Mouse (Mus musculus): ENCODE results near the gene Nsdhl. TPM values are rescaled to one million over a fixed set of nuclear protein-coding genes. Genes with fewer than 3 reads are reported as not detected.

Gene Nsdhl
- 20.5 and 21.5 TPM in 2 replicates for polyA plus RNA-seq (2015; fragmentation: Nextera tagmentation; extraction: Ambion mirVana)

DNA sequence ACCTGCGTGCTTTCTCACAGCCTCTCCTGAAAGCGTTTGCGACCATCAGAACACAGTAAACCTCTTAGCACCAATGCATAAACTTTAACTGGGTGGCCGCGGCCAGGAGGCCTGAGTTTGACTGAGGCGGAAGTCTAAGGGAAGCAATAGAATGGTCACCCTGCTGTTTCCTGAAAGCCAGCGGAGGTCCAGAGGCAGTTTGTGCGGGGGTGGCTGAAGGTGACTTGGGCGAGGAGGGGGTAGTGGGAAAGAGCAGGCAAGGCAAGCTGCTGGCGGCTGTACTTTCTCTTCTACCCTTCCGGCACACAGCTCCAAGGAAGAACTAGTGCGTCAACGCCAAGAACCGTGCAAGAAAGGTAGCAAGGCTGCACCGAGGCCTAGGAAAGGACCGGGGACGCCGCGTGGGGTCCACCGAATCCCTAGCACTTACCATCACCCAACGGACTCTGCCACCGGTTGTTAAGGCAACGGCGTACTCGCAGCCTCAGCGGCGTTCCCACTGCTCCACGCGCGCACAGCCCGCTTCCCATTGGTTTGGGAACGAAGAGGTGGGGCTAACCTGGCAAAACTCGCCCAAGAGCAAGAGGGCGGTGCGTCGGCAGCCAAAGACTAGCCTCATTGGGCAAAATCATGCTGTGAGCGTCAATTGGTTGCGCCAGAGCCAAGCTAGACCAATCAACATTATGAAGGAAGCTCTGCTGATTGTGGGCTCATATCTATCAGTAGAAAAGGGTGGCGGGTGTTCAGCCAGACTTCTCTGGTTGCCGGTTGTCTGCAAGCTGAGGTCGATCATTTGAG lies at the start of gene Nsdhl, which contains the start of gene Cetn2:
Gene Nsdhl, plus strand, starts transcription at position 674 of the 798 bp plus-strand sequence.
Gene Cetn2, minus strand, starts transcription at position 528 of the 798 bp plus-strand sequence.
- no peaks in the 10 kb centered on the region for H3K9me3 ChIP-seq (replicated peaks)
- peak within 1 kb of the TSS; percentile 56 for H3K4me2 ChIP-seq (replicated peaks)
- H3K9ac ChIP-seq = peak within 1 kb of the TSS; percentile 35
- H3K4me3 ChIP-seq (replicated peaks) = peak within 1 kb of the TSS; percentile 61
- WGBS = 8% methylated on average over 41 of the region's 41 CpGs
- H3K27me3 ChIP-seq = no peaks in the 10 kb centered on the region
- H3K36me3 ChIP-seq = no peaks in the 10 kb centered on the region
- ATAC-seq (ENCODE audit: insufficient number of reproducible peaks, low FRiP score, low TSS enrichment, low read depth) = peak; percentile 96
- H3K4me1 ChIP-seq = peaks cover 4% of the 10 kb centered on the region; the same call in 1 of the 2 replicates
- H3K27ac ChIP-seq (replicated peaks) = no peak within 1 kb of the TSS; the same call in 1 of the 2 replicates

DNA sequence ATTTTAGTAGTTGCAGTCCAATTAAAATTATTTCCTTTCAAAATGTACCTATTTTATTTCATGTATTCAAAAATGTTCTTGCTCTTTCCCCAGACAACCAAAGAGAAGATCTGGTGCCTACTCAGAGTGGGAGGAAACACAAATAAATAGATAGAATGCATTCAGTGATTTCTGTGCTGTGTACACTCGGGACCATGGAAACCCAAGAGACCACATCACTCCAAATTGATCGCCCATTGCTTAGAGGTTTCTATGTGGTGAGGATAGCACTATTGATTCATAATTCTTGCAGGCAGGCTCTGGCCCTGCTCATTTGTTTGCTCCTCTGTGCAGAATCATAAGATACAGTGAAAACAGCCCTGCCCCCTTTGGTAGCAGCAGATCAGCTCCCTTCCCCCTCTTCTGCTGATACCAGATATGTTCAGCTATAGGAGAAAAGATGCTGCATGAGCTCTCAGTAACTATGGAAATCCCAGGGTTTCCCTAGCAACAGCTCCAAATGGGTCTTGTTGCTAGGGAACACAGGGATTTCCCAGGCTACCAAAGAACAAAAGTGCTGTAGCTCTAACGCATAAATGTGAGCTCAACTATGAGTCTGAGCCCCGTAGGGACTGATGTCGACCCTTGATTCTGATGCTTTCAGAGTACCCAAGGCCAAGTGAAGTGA lies 22.8 kb upstream of the Nsdhl start:
- no peaks in the 10 kb centered on the region for H3K4me1 ChIP-seq
- no peak for ATAC-seq (ENCODE audit: insufficient number of reproducible peaks, low FRiP score, low TSS enrichment, low read depth)
- 0 out of 2 replicates have a peak, but pooled peaks cover 2% of the 10 kb centered on the region for H3K27me3 ChIP-seq
- H3K9me3 ChIP-seq (replicated peaks) = no peaks in the 10 kb centered on the region
- no peak overlapping the region for H3K4me3 ChIP-seq (replicated peaks)
- H3K27ac ChIP-seq (replicated peaks) = no peak overlapping the region
- no peak overlapping the region for H3K9ac ChIP-seq
- no peak overlapping the region for H3K4me2 ChIP-seq (replicated peaks)
- 63% methylated on average over 5 of the region's 5 CpGs for WGBS
- H3K36me3 ChIP-seq = no peaks in the 10 kb centered on the region

GRCm38 (mm10) chrX:72896055-72896437 lies 22.3 kb upstream of the Nsdhl start:
- Histone ChIP-seq H3K27me3 (0 out of 2 replicates have a peak, but pooled peaks cover 2% of the 10 kb centered on the region), H3K9ac (no peak overlapping the region), H3K4me2 (replicated peaks) (no peak overlapping the region), H3K36me3 (no peaks in the 10 kb centered on the region), H3K4me3 (replicated peaks) (no peak overlapping the region), H3K27ac (replicated peaks) (no peak overlapping the region), H3K4me1 (no peaks in the 10 kb centered on the region), H3K9me3 (replicated peaks) (no peaks in the 10 kb centered on the region)
- ATAC-seq (ENCODE audit: insufficient number of reproducible peaks, low FRiP score, low TSS enrichment, low read depth) = no peak
- WGBS = 69% methylated on average over 1 of the region's 1 CpGs

DNA sequence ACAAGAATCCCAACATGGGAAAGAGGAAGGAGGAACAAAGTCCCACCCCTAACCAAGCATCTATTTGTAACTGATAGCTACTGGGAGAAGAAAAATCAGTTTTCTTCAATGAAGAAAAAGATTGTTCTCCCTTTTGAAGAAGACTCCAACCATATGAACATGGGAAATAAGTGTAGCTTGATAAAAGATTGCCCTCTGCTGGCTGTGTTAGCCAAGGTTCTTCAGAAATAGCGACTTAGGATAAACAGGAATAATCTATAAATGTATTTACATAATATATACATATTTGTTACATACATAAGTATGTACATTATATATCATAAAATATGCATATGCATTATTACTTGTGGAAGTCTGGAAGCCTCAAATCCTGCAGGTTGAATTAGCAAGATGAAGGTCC lies 15.8 kb upstream of the Nsdhl start:
- Histone ChIP-seq H3K9me3 (replicated peaks) (no peaks in the 10 kb centered on the region), H3K4me1 (no peaks in the 10 kb centered on the region), H3K36me3 (no peaks in the 10 kb centered on the region), H3K27ac (replicated peaks) (no peak overlapping the region), H3K4me2 (replicated peaks) (no peak overlapping the region), H3K9ac (no peak overlapping the region), H3K27me3 (no peaks in the 10 kb centered on the region), H3K4me3 (replicated peaks) (no peak overlapping the region)
- WGBS = 44% methylated on average over 1 of the region's 1 CpGs
- ATAC-seq (ENCODE audit: insufficient number of reproducible peaks, low FRiP score, low TSS enrichment, low read depth) = no peak

DNA sequence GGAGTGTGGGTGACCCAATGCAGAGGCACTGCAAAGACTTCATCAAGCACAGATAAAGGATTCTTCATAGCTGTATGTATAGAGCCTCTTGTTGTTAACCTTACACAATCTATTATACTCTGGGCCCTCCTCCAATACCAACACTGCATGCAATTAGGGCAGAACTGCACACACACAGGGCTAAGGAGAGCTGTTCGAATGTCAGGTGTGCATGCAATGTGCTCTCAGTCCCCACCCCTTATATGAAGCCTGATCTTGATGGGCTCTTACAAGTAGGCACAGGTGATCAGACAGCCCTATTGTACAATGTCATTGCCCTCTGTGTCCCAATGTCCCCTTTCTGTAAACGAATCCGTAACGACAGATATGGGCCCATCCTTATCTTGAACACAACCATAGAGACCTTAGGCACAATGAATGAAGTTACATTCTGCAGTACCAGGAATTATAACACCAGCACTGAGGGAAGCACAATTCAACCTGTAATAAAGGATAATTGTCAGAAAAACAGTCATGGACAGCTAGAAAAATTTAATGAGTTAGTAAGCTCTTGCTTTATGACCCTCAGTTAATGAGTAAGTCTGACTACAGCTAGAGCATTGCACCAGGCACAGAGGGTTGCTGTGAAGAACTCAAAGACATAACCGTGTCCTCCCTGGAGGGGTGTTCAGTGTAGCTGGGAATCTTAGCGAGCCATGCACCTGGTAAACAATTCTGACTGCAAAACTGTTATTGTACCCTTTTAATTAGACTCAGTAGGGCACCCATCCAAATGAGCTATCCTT lies 10.5 kb upstream of the Nsdhl start:
- ATAC-seq (ENCODE audit: insufficient number of reproducible peaks, low FRiP score, low TSS enrichment, low read depth) = no peak
- Histone ChIP-seq H3K9me3 (replicated peaks) (no peaks in the 10 kb centered on the region), H3K4me2 (replicated peaks) (no peak overlapping the region), H3K27ac (replicated peaks) (no peak overlapping the region), H3K36me3 (no peaks in the 10 kb centered on the region), H3K9ac (no peak overlapping the region), H3K4me3 (replicated peaks) (no peak overlapping the region), H3K4me1 (no peaks in the 10 kb centered on the region), H3K27me3 (no peaks in the 10 kb centered on the region)
- WGBS = 77% methylated on average over 6 of the region's 6 CpGs

- Histone ChIP-seq H3K4me3 (replicated peaks) (no peak overlapping the region), H3K4me1 (no peaks in the 10 kb centered on the region), H3K4me2 (replicated peaks) (no peak overlapping the region), H3K27ac (replicated peaks) (no peak overlapping the region), H3K9ac (no peak overlapping the region), H3K27me3 (no peaks in the 10 kb centered on the region), H3K9me3 (replicated peaks) (no peaks in the 10 kb centered on the region), H3K36me3 (no peaks in the 10 kb centered on the region)
- WGBS = 14% methylated on average over 2 of the region's 2 CpGs
- no peak for ATAC-seq (ENCODE audit: insufficient number of reproducible peaks, low FRiP score, low TSS enrichment, low read depth)
Measured at GRCm38 (mm10) chrX:72908404-72908741, 10.0 kb upstream of the Nsdhl start.

- H3K9ac ChIP-seq = no peak overlapping the region
- 85% methylated on average over 1 of the region's 1 CpGs for whole genome bisulfite sequencing
- no peaks in the 10 kb centered on the region for H3K36me3 ChIP-seq
- no peaks in the 10 kb centered on the region for H3K4me1 ChIP-seq
- no peak overlapping the region for H3K27ac ChIP-seq (replicated peaks)
- H3K4me2 ChIP-seq (replicated peaks) = no peak overlapping the region
- no peak for ATAC-seq (ENCODE audit: insufficient number of reproducible peaks, low FRiP score, low TSS enrichment, low read depth)
- H3K4me3 ChIP-seq (replicated peaks) = no peak overlapping the region
- H3K9me3 ChIP-seq (replicated peaks) = no peaks in the 10 kb centered on the region
- H3K27me3 ChIP-seq = no peaks in the 10 kb centered on the region
Measured at GRCm38 (mm10) chrX:72911611-72912010, 6.7 kb upstream of the Nsdhl start.

GRCm38 (mm10) chrX:72918682-72919059 lies 314 bp downstream of the Nsdhl start:
- H3K9ac ChIP-seq = peak overlapping the region; percentile 21; the same call in 1 of the 2 replicates
- 15% methylated on average over 6 of the region's 6 CpGs for WGBS
- H3K27me3 ChIP-seq = no peaks in the 10 kb centered on the region
- H3K36me3 ChIP-seq = no peaks in the 10 kb centered on the region
- no peak overlapping the region; the same call in 1 of the 2 replicates for H3K27ac ChIP-seq (replicated peaks)
- H3K4me3 ChIP-seq (replicated peaks) = peak overlapping the region; percentile 61
- no peaks in the 10 kb centered on the region for H3K9me3 ChIP-seq (replicated peaks)
- peaks cover 4% of the 10 kb centered on the region; the same call in 1 of the 2 replicates for H3K4me1 ChIP-seq
- ATAC-seq (ENCODE audit: insufficient number of reproducible peaks, low FRiP score, low TSS enrichment, low read depth) = peak; percentile 22; the same call in 1 of the 2 replicates
- peak overlapping the region; percentile 56 for H3K4me2 ChIP-seq (replicated peaks)

DNA sequence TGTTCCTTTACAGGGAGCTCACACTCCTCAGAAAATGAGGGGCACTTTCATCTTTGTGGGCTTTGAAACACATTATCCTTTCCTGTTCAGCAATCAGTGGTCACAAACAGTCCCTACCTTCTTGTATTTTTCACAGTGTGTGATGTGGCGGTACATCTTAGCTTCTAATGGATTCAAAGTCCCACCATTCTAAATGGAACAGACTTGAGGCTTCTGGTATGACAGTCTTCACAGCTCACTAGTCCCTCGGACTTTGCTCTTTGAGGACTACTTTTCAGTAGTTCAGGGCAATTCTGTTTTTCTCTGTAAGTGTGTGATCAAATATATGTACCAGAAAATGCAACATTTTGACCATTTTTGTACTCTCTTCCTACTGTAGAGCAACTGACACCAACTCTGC lies 3.0 kb downstream of the Nsdhl start:
- Histone ChIP-seq H3K4me2 (replicated peaks) (no peak overlapping the region), H3K4me3 (replicated peaks) (no peak overlapping the region), H3K27me3 (no peaks in the 10 kb centered on the region), H3K4me1 (peaks cover 4% of the 10 kb centered on the region; the same call in 1 of the 2 replicates), H3K36me3 (no peaks in the 10 kb centered on the region), H3K9ac (no peak overlapping the region), H3K9me3 (replicated peaks) (no peaks in the 10 kb centered on the region), H3K27ac (replicated peaks) (no peak overlapping the region)
- no peak for ATAC-seq (ENCODE audit: insufficient number of reproducible peaks, low FRiP score, low TSS enrichment, low read depth)
- 75% methylated on average over 2 of the region's 2 CpGs for WGBS

- Histone ChIP-seq H3K4me1 (no peaks in the 10 kb centered on the region), H3K27me3 (no peaks in the 10 kb centered on the region), H3K27ac (replicated peaks) (no peak overlapping the region), H3K36me3 (peaks cover 6% of the 10 kb centered on the region), H3K4me2 (replicated peaks) (no peak overlapping the region), H3K9me3 (replicated peaks) (no peaks in the 10 kb centered on the region), H3K4me3 (replicated peaks) (no peak overlapping the region), H3K9ac (no peak overlapping the region)
- 66% methylated on average over 4 of the region's 4 CpGs for WGBS
- no peak for ATAC-seq (ENCODE audit: insufficient number of reproducible peaks, low FRiP score, low TSS enrichment, low read depth)
Measured at GRCm38 (mm10) chrX:72953464-72953863, 35.1 kb downstream of the Nsdhl start.

DNA sequence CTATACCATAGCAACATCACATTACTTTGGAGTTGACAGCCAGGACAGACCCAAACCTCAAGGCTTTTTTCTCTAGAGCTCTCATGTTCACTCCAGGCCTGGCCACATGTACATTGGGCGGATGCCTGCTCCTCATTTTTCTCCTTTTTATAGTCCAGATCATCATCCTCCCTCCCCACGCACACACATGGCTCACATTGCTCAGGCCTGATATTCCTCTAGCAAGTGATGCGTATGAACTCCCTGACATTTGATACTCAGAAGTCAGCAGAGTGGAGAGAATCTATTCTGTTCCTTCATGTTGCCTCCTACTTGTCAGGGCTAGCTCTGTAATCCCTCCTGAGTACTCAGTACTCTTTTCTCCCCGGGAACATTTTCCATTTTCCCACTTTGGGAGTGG lies 38.1 kb downstream of the Nsdhl start:
- no peak overlapping the region for H3K9ac ChIP-seq
- ATAC-seq (ENCODE audit: insufficient number of reproducible peaks, low FRiP score, low TSS enrichment, low read depth) = no peak
- H3K4me3 ChIP-seq (replicated peaks) = no peak overlapping the region
- WGBS = 69% methylated on average over 4 of the region's 4 CpGs
- H3K36me3 ChIP-seq = peaks cover 6% of the 10 kb centered on the region
- H3K4me1 ChIP-seq = no peaks in the 10 kb centered on the region
- no peaks in the 10 kb centered on the region for H3K27me3 ChIP-seq
- H3K4me2 ChIP-seq (replicated peaks) = no peak overlapping the region
- no peak overlapping the region for H3K27ac ChIP-seq (replicated peaks)
- no peaks in the 10 kb centered on the region for H3K9me3 ChIP-seq (replicated peaks)
